In the genomic region with DNA sequence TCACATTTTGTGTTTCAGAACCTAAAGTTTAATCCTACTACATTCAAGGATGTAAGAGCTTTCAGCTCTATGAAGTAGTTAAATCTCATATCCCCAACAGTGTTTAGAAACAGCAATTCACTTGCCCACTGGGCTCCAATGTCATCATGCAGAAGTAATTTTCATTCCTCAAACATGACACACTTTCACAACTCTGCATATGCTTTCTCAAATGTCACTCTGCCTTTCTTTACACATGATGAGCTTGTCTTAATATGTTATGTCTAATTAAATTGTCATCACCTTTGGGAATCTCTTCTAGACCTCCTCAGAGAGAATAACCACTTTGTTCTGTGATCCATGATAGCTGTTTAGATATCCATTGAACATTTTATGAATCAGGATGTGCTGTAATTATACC, we compare ENCODE assay signal across 23 mouse cellular contexts.
"Had no signal": no experiment of that assay in that cellular context is flagged by ENCODE, and none has a peak within 500 bp of the region (broad histone marks: within the 10 kb centered on the region; RNA-seq: fewer than 3 reads in every experiment).

No protein-coding gene starts in this region.

- H3K4me2 ChIP-seq: heart, embryonic 13.5 days; heart, embryonic 15.5 days; hindbrain, embryonic 13.5 days; limb, embryonic 13.5 days; limb, embryonic 15.5 days; liver, embryonic 12.5 days had no signal

- H3K27me3 ChIP-seq: heart, embryonic 13.5 days; heart, embryonic 15.5 days; hindbrain, embryonic 13.5 days; limb, embryonic 13.5 days; limb, embryonic 15.5 days; liver, embryonic 12.5 days had no signal

- H3K4me1 ChIP-seq: heart, embryonic 10.5 days; heart, embryonic 15.5 days; limb, embryonic 13.5 days; limb, embryonic 15.5 days; liver, embryonic 12.5 days had no signal

- ATAC-seq: hindbrain, embryonic 16.5 days; intestine, embryonic 16.5 days; liver, embryonic 12.5 days had no signal

- DNase-seq: gastrocnemius, postnatal 14 days; gastrocnemius, postnatal 36 days; heart, adult 11 months; heart, adult 2 months; heart, postnatal 14 days; heart, postnatal 36 days; kidney, adult 11 months; kidney, adult 2 months; kidney, postnatal 10 days; kidney, postnatal 25 days; kidney, postnatal 4 days; left cerebral cortex, postnatal 4 days had no signal

- H3K9ac ChIP-seq: heart, embryonic 13.5 days; heart, embryonic 15.5 days; hindbrain, embryonic 13.5 days; limb, embryonic 13.5 days; limb, embryonic 15.5 days; liver, embryonic 12.5 days; liver, embryonic 14.5 days had no signal

- H3K27ac ChIP-seq: heart, adult 2 months; heart, embryonic 10.5 days; heart, embryonic 13.5 days; heart, embryonic 15.5 days; hindbrain, embryonic 13.5 days; layer of hippocampus, adult 2 months; limb, embryonic 13.5 days; limb, embryonic 15.5 days; liver, embryonic 12.5 days; liver, embryonic 14.5 days had no signal

- H3K36me3 ChIP-seq: heart, embryonic 10.5 days; heart, embryonic 13.5 days; heart, embryonic 15.5 days; hindbrain, embryonic 13.5 days; limb, embryonic 13.5 days; limb, embryonic 15.5 days; liver, embryonic 12.5 days had no signal

- H3K4me3 ChIP-seq: heart, adult 2 months; heart, embryonic 10.5 days; heart, embryonic 13.5 days; heart, embryonic 15.5 days; hindbrain, embryonic 13.5 days; layer of hippocampus, adult 2 months; limb, embryonic 13.5 days; limb, embryonic 15.5 days; liver, embryonic 12.5 days had no signal

- H3K9me3 ChIP-seq: heart, embryonic 10.5 days; heart, embryonic 13.5 days; heart, embryonic 15.5 days; hindbrain, embryonic 13.5 days; limb, embryonic 13.5 days; limb, embryonic 15.5 days; liver, embryonic 12.5 days had no signal
